ENCODE assay signal across 13 mouse cellular contexts in the genomic region with DNA sequence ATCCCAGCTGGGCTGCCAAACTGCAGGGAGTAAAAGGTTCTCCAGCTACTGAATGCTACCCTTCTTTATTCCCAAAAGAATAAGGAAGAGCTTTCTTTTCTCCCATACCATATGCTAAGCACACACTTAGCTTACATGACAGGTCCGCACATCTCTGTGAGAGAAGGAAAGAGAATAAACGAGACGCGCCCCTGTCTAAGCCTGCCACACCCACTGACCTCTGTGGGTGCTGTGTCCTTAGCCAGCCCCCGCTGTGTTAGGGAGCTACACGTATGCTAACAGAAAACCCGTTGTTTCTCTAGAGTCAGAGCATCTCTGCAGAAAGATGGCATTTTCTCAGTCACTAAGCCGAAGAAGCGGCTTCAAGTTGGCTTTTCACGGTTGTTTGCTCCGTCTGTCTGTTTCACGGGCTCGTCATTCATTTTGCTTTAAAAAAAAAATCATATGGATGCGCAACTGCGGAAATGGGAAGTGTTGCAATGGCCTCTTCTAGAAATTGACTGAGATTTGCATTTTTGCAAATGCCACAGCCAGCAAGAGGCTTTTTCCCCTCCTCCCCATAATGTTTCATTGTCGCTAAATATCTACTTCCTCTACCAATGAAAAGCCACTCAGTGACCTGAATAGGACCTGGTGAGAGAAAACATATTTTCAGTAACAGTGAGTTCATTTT. TPM values are rescaled to one million over a fixed set of nuclear protein-coding genes. Genes with fewer than 3 reads are reported as not detected.
A peak's percentile ranks its signal among the peaks of the same experiment; 100 is the strongest.
DNase-seq lines count a peak whose midpoint lies in the region; ATAC-seq and TF ChIP-seq lines count a peak whose summit lies in the region.
"Had no signal": no experiment of that assay in that cellular context is flagged by ENCODE, and none has a peak within 500 bp of the region (broad histone marks: within the 10 kb centered on the region; RNA-seq: fewer than 3 reads in every experiment).

No protein-coding gene starts in this region.

- no peaks in the 10 kb centered on the region for H3K36me3 ChIP-seq in midbrain, embryonic 15.5 days (replicated peaks)

- no peaks in the 10 kb centered on the region for H3K9me3 ChIP-seq in midbrain, embryonic 15.5 days

- ATAC-seq in midbrain, embryonic 15.5 days (replicated peaks): no peak

- H3K27me3 ChIP-seq in cerebellum, adult 2 months (ENCODE audit: control insufficient read depth, insufficient read depth, low read length): no peaks in the 10 kb centered on the region
- H3K27me3 ChIP-seq in midbrain, embryonic 15.5 days (replicated peaks): no peaks in the 10 kb centered on the region

- intact Hi-C loops in left cerebral cortex, postnatal 25 days (cut with DNase I): no loop called here

- WGBS in cerebellum, adult 2 months: 11% methylated on average over 16 of the region's 16 CpGs
- 34% methylated on average over 16 of the region's 16 CpGs for WGBS in midbrain, embryonic 15.5 days

- peak; percentile 31 to 43 for DNase-seq in cerebellum, adult 2 months
- no peak for DNase-seq in cerebellum, postnatal 4 days (ENCODE audit: low spot score in 2 of 2)
- peak; percentile 15 to 19 for DNase-seq in left cerebral cortex, postnatal 25 days (ENCODE audit: low spot score in 2 of 2)
- no peak for DNase-seq in left cerebral cortex, adult 8-10 months (ENCODE audit: low spot score in 2 of 2)
- peak; percentile 20 to 23 for DNase-seq in cerebellum, postnatal 10 days
- no peak for DNase-seq in urinary bladder, postnatal 10 days (ENCODE audit: low spot score)
- no peak for DNase-seq in adrenal gland, postnatal 25 days
- DNase-seq: heart, postnatal 36 days; kidney, postnatal 14 days; liver had no signal

- H3K4me1 ChIP-seq in cerebellum, adult 2 months (ENCODE audit: control insufficient read depth, insufficient read depth, low read length): peaks cover 2% of the 10 kb centered on the region; the same call in 1 of the 2 replicates
- H3K4me1 ChIP-seq in midbrain, embryonic 15.5 days: peaks cover 19% of the 10 kb centered on the region

- H3K27ac ChIP-seq in cerebellum, adult 2 months (ENCODE audit: insufficient read depth, low read length): 0 out of 2 replicates have a peak overlapping the region, but pooled peaks have one; percentile 3
- peak overlapping the region; percentile 8; the same call in 1 of the 2 replicates for H3K27ac ChIP-seq in midbrain, embryonic 15.5 days

- peak overlapping the region; percentile 32 for H3K4me2 ChIP-seq in midbrain, embryonic 15.5 days

- no peak for TF ChIP-seq POLR2A in cerebellum, adult 2 months (IDR thresholded peaks at IDR 0.05; ENCODE audit: borderline replicate concordance, insufficient read depth, low read length)

- H3K4me3 ChIP-seq in cerebellum, adult 2 months (replicated peaks; ENCODE audit: insufficient read depth, low read depth, low read length): peak overlapping the region; percentile 55
- H3K4me3 ChIP-seq in midbrain, embryonic 15.5 days: peak overlapping the region; percentile 10; the same call in 1 of the 2 replicates

- H3K9ac ChIP-seq in midbrain, embryonic 15.5 days: no peak overlapping the region

- no peak for TF ChIP-seq CTCF in cerebellum, adult 2 months (IDR thresholded peaks at IDR 0.05; ENCODE audit: borderline replicate concordance, insufficient read depth, low read depth, low read length)

RNA-seq across cellular contexts. Expression of a gene that starts 30.1 kb away (rescaled TPM):
- 0.26 and 0.40 TPM in 2 replicates for polyA plus RNA-seq in cerebellum, adult 2 months (2012; rRNA removed)
- not detected for total RNA-seq in left cerebral cortex, postnatal 25 days (2021)
- total RNA-seq in left cerebral cortex, adult 8-10 months (2022): not detected
- polyA plus RNA-seq in midbrain, embryonic 15.5 days (2015; fragmentation: Nextera tagmentation; extraction: Ambion mirVana): not detected in 2 replicates
- not detected in 2 replicates for total RNA-seq in adrenal gland, postnatal 25 days (2021)
- total RNA-seq: gastrocnemius, adult 8-10 months; heart, postnatal 36 days; neutrophil, adult 5-6 weeks had no signal

RNA-seq across cellular contexts. Expression of a gene that starts 30.8 kb away (rescaled TPM):
- polyA plus RNA-seq in cerebellum, adult 2 months (2012; rRNA removed): 574 and 684 TPM in 2 replicates
- 10 to 100 TPM; 38.8 to 42.7 TPM for total RNA-seq in left cerebral cortex, postnatal 25 days (2021)
- 10 to 100 TPM; 46.0 to 51.8 (median 47.8) TPM for total RNA-seq in left cerebral cortex, adult 8-10 months (2022)
- polyA plus RNA-seq in midbrain, embryonic 15.5 days (2015; fragmentation: Nextera tagmentation; extraction: Ambion mirVana): 34.0 and 37.5 TPM in 2 replicates
- total RNA-seq in adrenal gland, postnatal 25 days (2021): 4.8 and 10.4 TPM in 2 replicates

Comparison
In these comparisons a context has a peak if more than half of its experiments do, and no peak if none do; other contexts are left out.
1. DNase-seq: peak in cerebellum, adult 2 months (2 of 2), left cerebral cortex, postnatal 25 days (2 of 2) and cerebellum, postnatal 10 days (2 of 2); none in cerebellum, postnatal 4 days (0 of 2), left cerebral cortex, adult 8-10 months (0 of 2), urinary bladder, postnatal 10 days (single experiment) and adrenal gland, postnatal 25 days (single experiment).